Mouse (Mus musculus) forebrain, embryonic 11.5 days (tissue): ENCODE data around the gene Nat14. TPM values are rescaled to one million over a fixed set of nuclear protein-coding genes. Genes with fewer than 3 reads are reported as not detected.

Experiments
- ATAC-seq: fragments of 200-750 bp; cut with Nextera tagmentation; replicated peaks from 2 replicates; pipeline ENCODE4 v1.8.0; 2017; ENCODE audit warnings: moderate TSS enrichment; ENCODE audit not compliant: low FRiP score
- DNase-seq: peaks from one replicate; pipeline ENCODE4 v3.0.0-alpha.2; 2017; ENCODE audit warnings: low spot score
- H3K27ac ChIP-seq: fragments of 300-500 bp; sonication (generic); 2 replicates; pipeline ENCODE4 v1.5.1; 2014; ENCODE audit warnings: low read depth, low read length
- H3K27me3 ChIP-seq: fragments of 300-500 bp; sonication (generic); 2 replicates; pipeline ENCODE4 v1.6.1; 2014; ENCODE audit warnings: mild to moderate bottlenecking, low read length, mixed read lengths; ENCODE audit not compliant: control insufficient read depth, insufficient read depth
- H3K36me3 ChIP-seq: fragments of 300-500 bp; sonication (generic); 2 replicates; pipeline ENCODE4 v1.6.1; 2014; ENCODE audit warnings: mild to moderate bottlenecking, low read length, moderate library complexity, mixed read lengths; ENCODE audit not compliant: control insufficient read depth, insufficient read depth
- H3K4me1 ChIP-seq: fragments of 300-500 bp; sonication (generic); replicated peaks from 2 replicates; pipeline ENCODE4 v1.6.1; 2014; ENCODE audit warnings: low read length, mixed read lengths; ENCODE audit not compliant: control insufficient read depth, insufficient read depth
- H3K4me2 ChIP-seq: fragments of 300-500 bp; sonication (generic); 2 replicates; pipeline ENCODE4 v1.6.1; 2014; ENCODE audit warnings: low read depth, mild to moderate bottlenecking, low read length, moderate library complexity, mixed read lengths; ENCODE audit not compliant: severe bottlenecking
- H3K4me3 ChIP-seq: fragments of 300-500 bp; sonication (generic); 2 replicates; pipeline ENCODE4 v1.5.1; 2014; ENCODE audit warnings: low read depth, low read length
- H3K9ac ChIP-seq: fragments of 300-500 bp; sonication (generic); 2 replicates; pipeline ENCODE4 v1.6.1; 2014; ENCODE audit warnings: low read length
- H3K9me3 ChIP-seq: fragments of 300-500 bp; sonication (generic); 2 replicates; pipeline ENCODE4 v1.6.1; 2016; ENCODE audit warnings: low read length, mixed read lengths; ENCODE audit not compliant: control insufficient read depth
- WGBS: fragments of 180-500 bp; shearing (Covaris S2); extraction: QIAGEN DNeasy Blood & Tissue Kit; methylation state at CpG from one replicate; pipeline ENCODE4 v1.1.7; 2014; 5-methylcytosine and 5-hydroxymethylcytosine counted together
- polyA plus RNA-seq: library from polyadenylated mRNA; unstranded; fragments of >200 nt; fragmentation: Nextera tagmentation; extraction: Ambion mirVana; gene quantifications from 2 replicates; pipeline ENCODE4 v1.2.1, GENCODE M21; 2014

The Nat14 gene
- polyA plus RNA-seq, 1 experiment from 2014 or later, result 10.8 TPM

DNA sequence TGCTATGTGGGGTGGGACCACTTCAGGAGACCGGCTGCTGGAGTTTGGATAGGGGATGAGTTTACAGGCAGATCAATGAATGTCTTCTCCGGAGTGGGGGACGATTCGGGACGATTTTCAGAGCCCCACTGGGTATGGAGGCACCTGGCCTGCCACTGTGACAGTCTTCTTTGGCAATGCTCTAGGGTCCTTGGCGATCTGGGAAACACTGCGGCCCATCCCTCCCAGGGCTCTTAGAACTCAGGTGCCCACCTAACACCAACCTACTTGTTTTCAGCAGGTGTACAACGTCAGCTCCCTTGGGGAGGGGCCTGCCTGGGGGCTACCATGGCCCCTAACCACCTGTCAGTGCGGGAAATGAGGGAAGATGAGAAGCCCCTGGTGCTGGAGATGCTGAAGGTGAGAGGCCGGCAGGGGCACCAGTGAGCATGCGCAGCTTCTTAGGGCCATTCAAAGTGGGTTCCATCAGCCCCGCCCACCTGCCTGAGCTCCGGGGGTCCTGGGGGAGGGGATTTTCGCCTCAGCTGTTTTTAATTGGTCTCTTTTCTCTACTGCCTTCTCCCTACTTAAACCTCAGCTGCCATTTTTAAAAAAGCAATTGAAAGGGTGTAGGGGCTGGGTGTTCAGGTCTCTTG lies 1.2 kb downstream of the Nat14 start:
- WGBS, result under 1% methylated on average over 14 of the region's 14 CpGs
- Histone ChIP-seq H3K9ac (peak overlapping the region; percentile 71), H3K4me1 (peaks cover 45% of the 10 kb centered on the region), H3K9me3 (no peaks in the 10 kb centered on the region), H3K36me3 (peaks cover 5% of the 10 kb centered on the region; the same call in 1 of the 2 replicates), H3K27ac (peak overlapping the region; percentile 97), H3K27me3 (no peaks in the 10 kb centered on the region), H3K4me2 (peak overlapping the region; percentile 81), H3K4me3 (peak overlapping the region; percentile 31)
- ATAC-seq, result peak; percentile 53
- peak; percentile 93 for DNase-seq

DNA sequence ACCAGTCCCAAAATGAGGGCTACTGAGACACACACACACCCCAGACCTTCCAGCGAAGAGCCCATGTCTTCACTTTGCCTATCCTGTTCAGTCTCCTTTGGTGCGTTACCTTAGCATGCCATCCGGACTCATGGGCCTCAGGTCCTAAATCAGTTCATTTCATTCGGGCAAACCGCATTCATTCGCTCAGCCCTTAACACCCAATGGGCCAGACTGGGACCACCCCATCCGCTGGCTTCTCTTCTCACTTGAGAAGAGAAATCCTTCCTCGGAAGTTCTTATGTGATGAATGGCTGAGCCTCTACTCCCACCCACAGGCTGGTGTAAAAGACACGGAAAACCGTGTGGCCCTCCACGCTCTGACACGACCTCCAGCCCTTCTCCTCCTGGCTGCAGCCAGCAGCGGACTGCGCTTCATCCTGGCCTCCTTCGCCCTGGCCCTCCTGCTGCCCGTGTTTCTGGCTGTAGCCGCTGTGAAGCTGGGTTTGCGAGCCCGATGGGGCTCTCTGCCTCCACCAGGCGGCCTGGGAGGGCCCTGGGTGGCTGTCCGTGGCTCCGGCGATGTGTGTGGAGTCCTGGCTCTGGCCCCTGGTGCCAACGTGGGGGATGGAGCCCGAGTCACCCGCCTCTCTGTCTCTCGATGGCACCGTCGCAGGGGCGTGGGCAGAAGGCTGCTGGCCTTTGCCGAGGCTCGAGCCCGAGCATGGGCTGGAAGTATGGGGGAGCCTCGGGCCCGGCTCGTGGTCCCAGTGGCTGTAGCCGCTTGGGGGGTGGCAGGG lies 1.9 kb downstream of the Nat14 start:
- peak overlapping the region; percentile 71 for H3K9ac ChIP-seq
- peaks cover 45% of the 10 kb centered on the region for H3K4me1 ChIP-seq
- peak overlapping the region; percentile 97 for H3K27ac ChIP-seq
- DNase-seq, result peak; percentile 74
- whole genome bisulfite sequencing, result 3% methylated on average over 37 of the region's 37 CpGs
- no peaks in the 10 kb centered on the region for H3K9me3 ChIP-seq
- ATAC-seq, result no peak; the same call in 1 of the 2 replicates
- H3K36me3 ChIP-seq, result peaks cover 5% of the 10 kb centered on the region; the same call in 1 of the 2 replicates
- H3K4me3 ChIP-seq, result peak overlapping the region; percentile 31
- no peaks in the 10 kb centered on the region for H3K27me3 ChIP-seq
- H3K4me2 ChIP-seq, result peak overlapping the region; percentile 81

DNA sequence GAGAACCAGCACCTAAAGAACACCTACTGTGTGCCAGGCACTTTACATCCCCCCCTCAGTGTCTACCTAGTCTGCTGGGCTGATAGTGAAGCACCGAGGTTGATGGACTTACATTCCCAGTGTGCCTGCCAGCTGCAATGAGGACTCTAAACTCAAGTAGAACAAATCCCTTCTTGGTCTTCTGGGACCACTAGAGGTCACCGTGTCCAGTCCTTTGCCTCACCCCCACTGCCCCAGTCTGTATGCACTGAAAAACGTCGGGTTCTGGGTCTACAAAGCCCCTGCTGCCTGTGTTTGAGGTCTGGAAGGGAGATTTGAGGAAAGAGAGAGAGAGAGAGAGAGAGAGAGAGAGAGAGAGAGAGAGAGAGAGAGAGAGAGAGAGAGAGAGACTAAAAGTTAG lies 2.7 kb downstream of the Nat14 start:
- Histone ChIP-seq H3K4me3 (peak overlapping the region; percentile 31), H3K36me3 (peaks cover 5% of the 10 kb centered on the region; the same call in 1 of the 2 replicates), H3K27me3 (no peaks in the 10 kb centered on the region), H3K4me1 (peaks cover 45% of the 10 kb centered on the region), H3K9me3 (no peaks in the 10 kb centered on the region), H3K9ac (peak overlapping the region; percentile 71), H3K27ac (peak overlapping the region; percentile 97), H3K4me2 (peak overlapping the region; percentile 81)
- no peak for ATAC-seq
- peak; percentile 58 for DNase-seq
- 10% methylated on average over 4 of the region's 4 CpGs for WGBS

DNA sequence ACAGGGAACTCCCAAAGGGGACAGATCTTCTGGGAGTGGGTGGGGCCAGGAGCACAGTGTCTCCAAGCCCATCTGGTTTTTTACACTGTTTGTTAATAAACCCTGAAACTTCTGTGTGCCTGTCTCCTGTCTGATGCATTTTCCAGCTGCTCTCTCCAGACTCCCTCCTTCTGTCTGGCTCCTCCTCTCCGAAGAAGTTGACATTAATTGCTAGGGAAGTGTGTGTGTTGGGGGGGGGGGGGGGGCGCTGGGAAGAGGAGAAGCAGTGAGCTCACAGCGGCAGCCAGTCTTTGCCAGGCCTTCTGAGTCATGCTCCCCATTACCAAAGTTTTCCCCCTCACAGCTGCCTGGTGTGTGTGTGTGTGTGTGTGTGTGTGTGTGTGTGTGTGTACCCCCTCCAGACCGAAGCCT lies 3.1 kb downstream of the Nat14 start:
- Histone ChIP-seq H3K9me3 (no peaks in the 10 kb centered on the region), H3K27me3 (no peaks in the 10 kb centered on the region), H3K27ac (peak overlapping the region; percentile 97), H3K36me3 (peaks cover 4% of the 10 kb centered on the region; the same call in 1 of the 2 replicates), H3K4me2 (peak overlapping the region; percentile 18; the same call in 1 of the 2 replicates), H3K4me3 (no peak overlapping the region), H3K4me1 (peaks cover 45% of the 10 kb centered on the region), H3K9ac (peak overlapping the region; percentile 35; the same call in 1 of the 2 replicates)
- ATAC-seq (no peak), DNase-seq (peak; percentile 64)
- whole genome bisulfite sequencing, result 7% methylated on average over 4 of the region's 4 CpGs

DNA sequence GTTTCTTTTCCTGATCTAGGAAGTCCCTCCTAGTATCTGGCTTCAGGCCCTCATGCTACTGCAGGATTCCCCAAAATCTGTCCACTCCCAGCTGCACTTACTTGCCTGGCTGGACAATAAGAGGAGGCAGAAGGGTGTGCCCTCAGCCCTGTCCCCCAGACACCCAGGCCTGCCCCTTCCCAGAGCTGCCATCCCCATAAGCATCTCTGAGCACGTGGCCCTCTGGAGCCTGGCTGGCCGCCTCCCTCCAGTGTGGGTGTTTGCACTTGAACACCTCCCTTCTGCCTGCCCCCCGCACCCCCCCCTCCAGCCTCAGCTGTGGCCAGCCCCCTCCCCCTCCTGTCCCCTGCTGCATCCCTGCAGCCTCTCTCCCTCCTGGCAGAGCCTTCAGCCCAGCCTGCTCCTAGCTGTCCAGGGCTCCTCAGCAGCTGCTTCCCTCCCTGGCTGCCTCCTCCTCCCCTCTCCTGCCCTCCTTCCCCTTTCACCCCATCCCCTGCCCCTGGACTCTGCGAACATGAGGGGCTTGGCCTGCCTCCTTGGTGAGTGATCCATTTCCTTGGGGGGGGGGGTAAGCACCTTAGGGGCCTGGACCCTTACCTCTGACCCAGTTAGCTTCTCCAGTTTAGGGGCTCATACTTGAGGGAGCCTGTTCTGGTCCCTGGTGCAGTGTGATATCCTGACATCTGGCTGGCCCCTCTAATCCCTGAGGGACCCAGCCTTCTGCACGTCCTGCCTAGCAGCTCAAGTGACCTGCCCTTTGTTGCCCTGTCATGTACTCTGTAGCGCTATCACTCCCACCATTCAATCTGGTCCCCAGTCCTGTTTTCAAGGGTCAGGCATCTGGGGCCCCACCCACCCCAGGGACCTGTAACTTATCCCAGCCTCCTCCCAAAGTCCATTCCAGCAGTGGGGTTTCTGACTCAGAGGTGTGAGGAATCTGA lies 3.9 kb downstream of the Nat14 start, which contains the start of gene Ssc5d:
Gene Ssc5d, plus strand, starts transcription at position 345 of the 941 bp plus-strand sequence.
- ATAC-seq, result peak; percentile 14; the same call in 1 of the 2 replicates
- H3K27ac ChIP-seq, result peak within 1 kb of the TSS; percentile 97
- DNase-seq, result peak; percentile 72
- peak within 1 kb of the TSS; percentile 71 for H3K9ac ChIP-seq
- no peaks in the 10 kb centered on the region for H3K9me3 ChIP-seq
- peak within 1 kb of the TSS; percentile 18; the same call in 1 of the 2 replicates for H3K4me2 ChIP-seq
- peaks cover 43% of the 10 kb centered on the region for H3K4me1 ChIP-seq
- no peak within 1 kb of the TSS for H3K4me3 ChIP-seq
- H3K27me3 ChIP-seq, result no peaks in the 10 kb centered on the region
- H3K36me3 ChIP-seq, result peaks cover 2% of the 10 kb centered on the region; the same call in 1 of the 2 replicates
- WGBS, result 2% methylated on average over 5 of the region's 6 CpGs

DNA sequence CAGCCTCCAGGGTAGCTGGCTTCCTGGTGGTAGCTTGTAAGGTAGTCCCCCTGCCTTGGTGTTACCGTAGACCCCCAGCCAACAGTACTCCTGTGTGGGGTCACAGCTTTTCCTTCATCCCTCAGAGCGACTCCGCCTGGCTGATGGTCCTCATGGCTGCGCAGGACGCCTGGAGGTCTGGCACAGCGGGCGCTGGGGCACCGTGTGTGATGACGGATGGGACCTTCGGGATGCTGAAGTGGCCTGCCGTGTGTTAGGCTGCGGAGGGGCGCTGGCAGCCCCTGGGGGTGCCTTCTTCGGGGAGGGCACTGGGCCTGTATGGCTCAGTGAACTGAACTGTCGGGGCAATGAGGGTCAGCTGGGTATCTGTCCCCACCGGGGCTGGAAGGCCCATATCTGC lies 5.0 kb downstream of the Nat14 start:
- Histone ChIP-seq H3K36me3 (no peaks in the 10 kb centered on the region), H3K9ac (no peak overlapping the region), H3K4me3 (no peak overlapping the region), H3K9me3 (no peaks in the 10 kb centered on the region), H3K4me2 (no peak overlapping the region), H3K27ac (0 out of 2 replicates have a peak overlapping the region, but pooled peaks have one; percentile 12), H3K4me1 (peaks cover 37% of the 10 kb centered on the region), H3K27me3 (no peaks in the 10 kb centered on the region)
- WGBS, result 80% methylated on average over 16 of the region's 16 CpGs
- ATAC-seq (no peak), DNase-seq (peak; percentile 52)

DNA sequence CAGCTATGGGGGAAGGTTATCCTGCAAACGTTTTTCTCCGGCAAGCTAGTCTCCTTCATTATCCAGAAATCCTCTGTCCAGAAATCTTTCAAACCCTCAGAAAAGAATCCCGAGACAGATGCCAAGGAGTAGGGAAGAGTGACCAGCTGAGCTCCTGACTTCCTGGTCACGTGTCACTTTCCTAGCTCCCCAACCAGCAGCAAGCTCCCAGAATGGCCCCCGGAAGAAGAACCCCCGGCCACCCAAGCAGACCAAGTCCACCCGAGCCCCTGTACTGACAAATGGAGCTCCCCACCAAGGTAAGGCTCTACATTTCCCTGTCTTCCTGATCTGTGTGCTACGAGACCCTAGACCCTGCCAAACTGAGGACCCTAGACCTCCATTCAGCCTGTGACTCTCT lies 5.9 kb downstream of the Nat14 start:
- H3K36me3 ChIP-seq, result no peaks in the 10 kb centered on the region
- H3K27me3 ChIP-seq, result no peaks in the 10 kb centered on the region
- DNase-seq, result no peak
- H3K9me3 ChIP-seq, result no peaks in the 10 kb centered on the region
- H3K4me2 ChIP-seq, result no peak overlapping the region
- H3K4me3 ChIP-seq, result no peak overlapping the region
- H3K4me1 ChIP-seq, result peaks cover 32% of the 10 kb centered on the region
- H3K27ac ChIP-seq, result no peak overlapping the region
- 65% methylated on average over 8 of the region's 8 CpGs for WGBS
- no peak overlapping the region for H3K9ac ChIP-seq
- no peak for ATAC-seq

DNA sequence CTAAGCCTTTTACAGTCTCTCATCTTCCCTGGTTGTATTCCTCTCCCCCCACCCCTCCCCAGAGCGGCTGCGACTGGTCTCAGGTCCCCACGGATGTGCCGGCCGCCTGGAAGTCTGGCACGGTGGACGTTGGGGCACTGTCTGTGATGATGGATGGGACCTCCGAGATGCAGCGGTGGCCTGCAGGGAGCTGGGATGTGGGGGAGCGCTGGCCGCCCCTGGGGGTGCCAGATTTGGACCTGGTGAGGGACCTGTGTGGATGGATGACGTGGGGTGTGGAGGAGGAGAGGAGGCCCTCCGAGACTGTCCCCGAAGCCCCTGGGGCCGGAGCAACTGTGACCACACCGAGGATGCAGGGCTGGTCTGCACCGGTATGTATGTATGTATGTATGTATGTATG lies 6.5 kb downstream of the Nat14 start:
- Histone ChIP-seq H3K9me3 (no peaks in the 10 kb centered on the region), H3K4me3 (no peak overlapping the region), H3K36me3 (no peaks in the 10 kb centered on the region), H3K27ac (no peak overlapping the region), H3K4me2 (no peak overlapping the region), H3K27me3 (no peaks in the 10 kb centered on the region), H3K9ac (no peak overlapping the region), H3K4me1 (peaks cover 28% of the 10 kb centered on the region)
- no peak for ATAC-seq
- WGBS, result 89% methylated on average over 17 of the region's 17 CpGs
- DNase-seq, result no peak
